Mouse (Mus musculus) cerebellum, adult 2 months (tissue): ENCODE data around the gene Mgat4b.

Experiments
- CTCF ChIP-seq: fragments of 200-500 bp; IDR thresholded peaks from 2 replicates; pipeline ENCODE4 v1.5.1; 2011; ENCODE audit warnings: low read depth, mild to moderate bottlenecking, control low read depth, low read length, moderate library complexity, borderline replicate concordance; ENCODE audit not compliant: insufficient read depth
- POLR2A ChIP-seq: fragments of 200-500 bp; IDR thresholded peaks from 2 replicates; pipeline ENCODE4 v1.6.1; 2011; ENCODE audit warnings: low read length, control low read depth, borderline replicate concordance; ENCODE audit not compliant: insufficient read depth

GRCm38 (mm10) chr11:50277706-50278105, 67.0 kb downstream of the Mgat4b start:
- TF ChIP-seq CTCF, result no peak
- no peak for TF ChIP-seq POLR2A
